Mouse (Mus musculus) forebrain, embryonic 13.5 days (tissue): ENCODE data around the gene C1qtnf7. TPM values are rescaled to one million over a fixed set of nuclear protein-coding genes. Genes with fewer than 3 reads are reported as not detected.

ENCODE experiments used
- ATAC-seq: fragments of 200-750 bp; cut with Nextera tagmentation; 2 replicates; pipeline ENCODE4 v1.8.0; 2017
- H3K27ac ChIP-seq: fragments of 300-500 bp; sonication (generic); 2 replicates; pipeline ENCODE4 v1.5.1; 2015; ENCODE audit warnings: inconsistent platforms, mild to moderate bottlenecking, moderate library complexity
- H3K27me3 ChIP-seq: fragments of 300-500 bp; sonication (generic); 2 replicates; pipeline ENCODE4 v1.6.1; 2015; ENCODE audit warnings: mild to moderate bottlenecking, inconsistent platforms
- H3K36me3 ChIP-seq: fragments of 300-500 bp; sonication (generic); 2 replicates; pipeline ENCODE4 v1.6.1; 2015; ENCODE audit warnings: mild to moderate bottlenecking, inconsistent platforms; ENCODE audit not compliant: poor library complexity, severe bottlenecking
- H3K4me1 ChIP-seq: fragments of 300-500 bp; sonication (generic); 2 replicates; pipeline ENCODE4 v1.6.1; 2015; ENCODE audit warnings: inconsistent platforms
- H3K4me2 ChIP-seq: fragments of 300-500 bp; sonication (generic); 2 replicates; pipeline ENCODE4 v1.6.1; 2015; ENCODE audit warnings: inconsistent platforms, mild to moderate bottlenecking, moderate library complexity
- H3K4me3 ChIP-seq: fragments of 300-500 bp; sonication (generic); 2 replicates; pipeline ENCODE4 v1.5.1; 2015; ENCODE audit warnings: mild to moderate bottlenecking, inconsistent platforms
- H3K9ac ChIP-seq: fragments of 300-500 bp; sonication (generic); 2 replicates; pipeline ENCODE4 v1.6.1; 2015; ENCODE audit warnings: mild to moderate bottlenecking, inconsistent platforms
- H3K9me3 ChIP-seq: fragments of 300-500 bp; sonication (generic); replicated peaks from 2 replicates; pipeline ENCODE4 v1.6.1; 2016; ENCODE audit warnings: inconsistent platforms
- WGBS: fragments of 180-500 bp; shearing (Covaris S2); methylation state at CpG from one replicate; pipeline ENCODE4 v1.1.7; 2015; 5-methylcytosine and 5-hydroxymethylcytosine counted together
- polyA plus RNA-seq: library from polyadenylated mRNA; unstranded; fragments of >200 nt; fragmentation: Nextera tagmentation; extraction: Ambion mirVana; gene quantifications from 2 replicates; pipeline ENCODE4 v1.2.1, GENCODE M21; 2015

C1qtnf7 gene
- polyA plus RNA-seq, 1 experiment from 2014 or later: 0.58 TPM

- no peaks in the 10 kb centered on the region for H3K36me3 ChIP-seq
- no peak overlapping the region for H3K4me3 ChIP-seq
- H3K4me2 ChIP-seq: no peak overlapping the region
- H3K9ac ChIP-seq: no peak overlapping the region
- H3K27me3 ChIP-seq: no peaks in the 10 kb centered on the region
- no peaks in the 10 kb centered on the region for H3K9me3 ChIP-seq
- 88% methylated on average over 7 of the region's 7 CpGs for WGBS
- H3K27ac ChIP-seq: no peak overlapping the region
- H3K4me1 ChIP-seq: no peaks in the 10 kb centered on the region
- ATAC-seq: no peak
These were observed 1.2 kb downstream of the C1qtnf7 start for GRCm38 (mm10) chr5:43516491-43516890.

- Histone ChIP-seq H3K4me1 (no peaks in the 10 kb centered on the region), H3K27ac (no peak overlapping the region), H3K4me3 (no peak overlapping the region), H3K4me2 (no peak overlapping the region), H3K9ac (no peak overlapping the region), H3K9me3 (no peaks in the 10 kb centered on the region), H3K36me3 (no peaks in the 10 kb centered on the region), H3K27me3 (no peaks in the 10 kb centered on the region)
- no peak for ATAC-seq
- WGBS: 91% methylated on average over 13 of the region's 13 CpGs
These were observed 2.0 kb downstream of the C1qtnf7 start for GRCm38 (mm10) chr5:43517313-43517712.

GRCm38 (mm10) chr5:43519905-43520304 is 4.6 kb downstream of the C1qtnf7 start:
- Histone ChIP-seq H3K4me3 (no peak overlapping the region), H3K27me3 (no peaks in the 10 kb centered on the region), H3K4me1 (no peaks in the 10 kb centered on the region), H3K9me3 (no peaks in the 10 kb centered on the region), H3K27ac (no peak overlapping the region), H3K9ac (no peak overlapping the region), H3K36me3 (no peaks in the 10 kb centered on the region), H3K4me2 (no peak overlapping the region)
- WGBS: 87% methylated on average over 2 of the region's 2 CpGs
- ATAC-seq: no peak

- H3K27me3 ChIP-seq: no peaks in the 10 kb centered on the region
- H3K4me3 ChIP-seq: no peak overlapping the region
- no peak overlapping the region for H3K9ac ChIP-seq
- H3K36me3 ChIP-seq: no peaks in the 10 kb centered on the region
- H3K9me3 ChIP-seq: no peaks in the 10 kb centered on the region
- H3K4me2 ChIP-seq: no peak overlapping the region
- no peaks in the 10 kb centered on the region for H3K4me1 ChIP-seq
- H3K27ac ChIP-seq: no peak overlapping the region
- ATAC-seq: no peak
- WGBS: 85% methylated on average over 7 of the region's 7 CpGs
These were observed 6.0 kb downstream of the C1qtnf7 start for GRCm38 (mm10) chr5:43521369-43521768.

- 98% methylated on average over 1 of the region's 1 CpGs for WGBS
- H3K9me3 ChIP-seq: no peaks in the 10 kb centered on the region
- H3K4me1 ChIP-seq: no peaks in the 10 kb centered on the region
- no peak overlapping the region for H3K4me3 ChIP-seq
- H3K36me3 ChIP-seq: no peaks in the 10 kb centered on the region
- H3K4me2 ChIP-seq: no peak overlapping the region
- ATAC-seq: no peak
- no peak overlapping the region for H3K9ac ChIP-seq
- no peak overlapping the region for H3K27ac ChIP-seq
- no peaks in the 10 kb centered on the region for H3K27me3 ChIP-seq
These were observed 7.5 kb downstream of the C1qtnf7 start for GRCm38 (mm10) chr5:43522866-43523265.

- WGBS: 78% methylated on average over 6 of the region's 6 CpGs
These were observed 11.7 kb downstream of the C1qtnf7 start for GRCm38 (mm10) chr5:43526874-43527584.

GRCm38 (mm10) chr5:43530186-43530585 is 14.8 kb downstream of the C1qtnf7 start:
- H3K36me3 ChIP-seq: no peaks in the 10 kb centered on the region
- WGBS: 95% methylated on average over 3 of the region's 3 CpGs
- H3K4me3 ChIP-seq: no peak overlapping the region
- H3K9ac ChIP-seq: no peak overlapping the region
- H3K4me1 ChIP-seq: no peaks in the 10 kb centered on the region
- no peak for ATAC-seq
- H3K9me3 ChIP-seq: no peaks in the 10 kb centered on the region
- no peak overlapping the region for H3K4me2 ChIP-seq
- H3K27ac ChIP-seq: no peak overlapping the region
- no peaks in the 10 kb centered on the region for H3K27me3 ChIP-seq

More at GRCm38 (mm10) chr5:43526874-43527584, 11.7 kb downstream of the C1qtnf7 start:
- Histone ChIP-seq H3K9ac (no peak overlapping the region), H3K9me3 (no peaks in the 10 kb centered on the region), H3K4me2 (no peak overlapping the region), H3K36me3 (no peaks in the 10 kb centered on the region), H3K27ac (no peak overlapping the region), H3K27me3 (no peaks in the 10 kb centered on the region), H3K4me1 (no peaks in the 10 kb centered on the region), H3K4me3 (no peak overlapping the region)
- no peak for ATAC-seq

- H3K4me3 ChIP-seq: no peak overlapping the region
- H3K9me3 ChIP-seq: no peaks in the 10 kb centered on the region
- H3K4me1 ChIP-seq: no peaks in the 10 kb centered on the region
- H3K27me3 ChIP-seq: no peaks in the 10 kb centered on the region
- no peak overlapping the region for H3K9ac ChIP-seq
- H3K36me3 ChIP-seq: no peaks in the 10 kb centered on the region
- no peak overlapping the region for H3K4me2 ChIP-seq
- WGBS: 81% methylated on average over 1 of the region's 1 CpGs
- ATAC-seq: no peak
- H3K27ac ChIP-seq: no peak overlapping the region
These were observed 15.5 kb downstream of the C1qtnf7 start for GRCm38 (mm10) chr5:43530886-43531285.

GRCm38 (mm10) chr5:43538322-43539167 is 23.2 kb downstream of the C1qtnf7 start:
- Histone ChIP-seq H3K36me3 (no peaks in the 10 kb centered on the region), H3K4me3 (no peak overlapping the region), H3K9ac (no peak overlapping the region), H3K27ac (no peak overlapping the region), H3K4me1 (no peaks in the 10 kb centered on the region), H3K4me2 (no peak overlapping the region), H3K9me3 (no peaks in the 10 kb centered on the region), H3K27me3 (no peaks in the 10 kb centered on the region)
- 90% methylated on average over 14 of the region's 14 CpGs for WGBS
- no peak for ATAC-seq

- H3K27ac ChIP-seq: no peak overlapping the region
- WGBS: 75% methylated on average over 3 of the region's 3 CpGs
- no peak overlapping the region for H3K4me2 ChIP-seq
- H3K27me3 ChIP-seq: no peaks in the 10 kb centered on the region
- ATAC-seq: no peak
- H3K9ac ChIP-seq: no peak overlapping the region
- no peaks in the 10 kb centered on the region for H3K36me3 ChIP-seq
- H3K9me3 ChIP-seq: no peaks in the 10 kb centered on the region
- no peaks in the 10 kb centered on the region for H3K4me1 ChIP-seq
- no peak overlapping the region for H3K4me3 ChIP-seq
These were observed 23.8 kb downstream of the C1qtnf7 start for GRCm38 (mm10) chr5:43539168-43539516.

GRCm38 (mm10) chr5:43539871-43540270 is 24.5 kb downstream of the C1qtnf7 start:
- ATAC-seq: no peak
- Histone ChIP-seq H3K9me3 (0 out of 2 replicates have a peak, but pooled peaks cover 4% of the 10 kb centered on the region), H3K4me1 (no peaks in the 10 kb centered on the region), H3K36me3 (no peaks in the 10 kb centered on the region), H3K27me3 (no peaks in the 10 kb centered on the region), H3K4me2 (no peak overlapping the region), H3K4me3 (no peak overlapping the region), H3K27ac (no peak overlapping the region), H3K9ac (no peak overlapping the region)

- no peak overlapping the region for H3K9ac ChIP-seq
- H3K4me2 ChIP-seq: no peak overlapping the region
- WGBS: 79% methylated on average over 5 of the region's 5 CpGs
- H3K4me1 ChIP-seq: no peaks in the 10 kb centered on the region
- no peaks in the 10 kb centered on the region for H3K36me3 ChIP-seq
- no peak for ATAC-seq
- H3K4me3 ChIP-seq: no peak overlapping the region
- H3K27ac ChIP-seq: no peak overlapping the region
- 0 out of 2 replicates have a peak, but pooled peaks cover 4% of the 10 kb centered on the region for H3K9me3 ChIP-seq
- H3K27me3 ChIP-seq: no peaks in the 10 kb centered on the region
These were observed 26.2 kb downstream of the C1qtnf7 start for GRCm38 (mm10) chr5:43541492-43541891.
